Mouse (Mus musculus) stomach, postnatal 0 days (tissue): ENCODE measurements around the gene Fars2.

Experiments used
- CTCF ChIP-seq: IDR thresholded peaks from 2 replicates; pipeline ENCODE4 v1.5.1; 2016; ENCODE audit warnings: antibody characterized with exemption, low read depth, mild to moderate bottlenecking, moderate library complexity
- EP300 ChIP-seq: optimal IDR thresholded peaks from 2 replicates; pipeline ENCODE3; 2016; ENCODE audit warnings: antibody characterized with exemption

GRCm38 (mm10) chr13:36477648-36478047, 360.4 kb downstream of the Fars2 start:
- TF ChIP-seq CTCF (no peak), EP300 (no peak)
